Mouse (Mus musculus) erythroid progenitor cell, adult 5-6 weeks (primary cell): Measurements from ENCODE around the gene Zfp961. TPM values are rescaled to one million over a fixed set of nuclear protein-coding genes. Genes with fewer than 3 reads are reported as not detected.
"Not testable (repeated sequence)": the region's sequence is repeated elsewhere in the genome, so short reads cannot be mapped to it uniquely, and the experiment has no call there.

Source experiments
- ATAC-seq: replicated peaks from 2 replicates; pipeline ENCODE4 v1.8.0; 2016; ENCODE audit warnings: moderate number of reproducible peaks, mild to moderate bottlenecking, moderate TSS enrichment, inconsistent platforms; ENCODE audit not compliant: poor library complexity, low FRiP score, severe bottlenecking
- total RNA-seq, 2 experiments: library from RNA; stranded (forward) in 1 of 2; stranded (reverse) in 1 of 2; fragments of 150-400 nt in 1 of 2; fragments of 186-747, 209-891 nt in 1 of 2; gene quantifications; 2 replicates each; pipeline versions ENCODE4 v1.2.3 to v1.2.4; 2015 to 2017; ENCODE audit warnings: low replicate concordance in 2 of 2

Zfp961 gene
- total RNA-seq (2015; ENCODE audit: low replicate concordance), result 20.1 and 23.8 TPM in 2 replicates
- total RNA-seq (2017; ENCODE audit: low replicate concordance), result 3.8 and 7.7 TPM in 2 replicates

GRCm38 (mm10) chr8:71950482-71951221, at the start of gene Zfp961:
Gene Zfp961 (plus strand): TSS chr8:71951038.
- peak; percentile 99 for ATAC-seq

- ATAC-seq, result not testable (repeated sequence)
Observed at GRCm38 (mm10) chr8:71903084-71903483, 47.8 kb upstream of the Zfp961 start.

- ATAC-seq, result no peak
Observed at GRCm38 (mm10) chr8:71906809-71907208, 44.0 kb upstream of the Zfp961 start.

- no peak for ATAC-seq
Observed at GRCm38 (mm10) chr8:71907798-71908257, 43.0 kb upstream of the Zfp961 start.

- ATAC-seq, result peak; percentile 98
Observed at GRCm38 (mm10) chr8:71908309-71909261, 42.3 kb upstream of the Zfp961 start, which contains the start of the genes Zfp882 and Zfp617. Gene Zfp882 (plus strand): TSS chr8:71908608. Gene Zfp617 (plus strand): TSS chr8:71908635.

GRCm38 (mm10) chr8:71912286-71912685, 38.6 kb upstream of the Zfp961 start:
- ATAC-seq, result no peak

GRCm38 (mm10) chr8:71922567-71923401, 28.1 kb upstream of the Zfp961 start:
- peak; percentile 98 for ATAC-seq

GRCm38 (mm10) chr8:71925791-71926190, 25.0 kb upstream of the Zfp961 start:
- no peak for ATAC-seq

GRCm38 (mm10) chr8:71926551-71926950, 24.3 kb upstream of the Zfp961 start:
- no peak for ATAC-seq

GRCm38 (mm10) chr8:71927779-71928178, 23.1 kb upstream of the Zfp961 start:
- ATAC-seq, result no peak

GRCm38 (mm10) chr8:71938037-71938436, 12.8 kb upstream of the Zfp961 start:
- not testable (repeated sequence) for ATAC-seq

GRCm38 (mm10) chr8:71940293-71941208, 10.3 kb upstream of the Zfp961 start:
- peak; percentile 100 for ATAC-seq

GRCm38 (mm10) chr8:71941776-71942175, 9.1 kb upstream of the Zfp961 start:
- ATAC-seq, result no peak

GRCm38 (mm10) chr8:71948624-71949023, 2.2 kb upstream of the Zfp961 start:
- ATAC-seq, result no peak

- no peak for ATAC-seq
Observed at GRCm38 (mm10) chr8:71951436-71952161, 761 bp downstream of the Zfp961 start.

- no peak for ATAC-seq
Observed at GRCm38 (mm10) chr8:71952489-71952888, 1.7 kb downstream of the Zfp961 start.

GRCm38 (mm10) chr8:71952961-71953700, 2.3 kb downstream of the Zfp961 start:
- ATAC-seq, result not testable (repeated sequence)
